8 mouse cellular contexts compared by ENCODE assay signal in the genomic region with DNA sequence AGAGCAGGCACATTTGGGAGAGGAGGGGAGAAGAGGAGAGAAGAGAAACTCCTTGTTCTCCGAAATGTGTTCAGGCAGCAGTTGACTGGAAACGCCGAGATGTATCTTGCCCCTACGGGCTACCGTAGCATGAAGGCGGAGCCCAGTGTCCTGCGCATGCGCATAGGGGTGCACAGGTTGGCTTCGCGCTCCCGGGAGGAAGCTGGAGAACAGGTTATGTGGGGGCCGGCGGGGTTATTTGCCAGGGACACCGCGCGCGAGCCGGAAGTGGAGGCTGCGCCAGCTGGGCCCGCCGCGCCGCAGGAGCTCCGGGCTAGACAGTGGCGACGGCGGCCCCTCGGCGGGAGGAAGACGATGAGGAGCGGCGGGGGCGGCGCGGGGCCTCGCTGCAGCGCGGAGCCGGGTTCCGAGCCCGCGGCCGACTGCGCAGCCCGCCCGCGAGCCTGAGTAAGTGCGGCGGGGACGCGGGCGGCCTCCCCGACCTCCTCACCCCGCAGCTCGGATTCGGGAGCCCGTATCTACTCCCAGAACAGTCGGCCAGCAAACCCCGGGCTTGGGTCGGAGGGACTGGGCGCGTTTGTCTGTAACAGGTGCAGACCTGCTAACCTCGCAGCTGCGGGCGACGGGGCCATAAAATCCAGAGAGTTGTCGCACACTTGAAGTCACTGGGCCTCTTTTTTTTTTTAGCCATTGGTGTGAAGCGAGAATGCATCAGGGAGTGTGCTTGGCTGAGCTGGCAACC. TPM values are rescaled to one million over a fixed set of nuclear protein-coding genes. Genes with fewer than 3 reads are reported as not detected.
DNase-seq lines count a peak whose midpoint lies in the region; ATAC-seq and TF ChIP-seq lines count a peak whose summit lies in the region.

Gene Lig4 (minus strand): TSS at position 114 of the 742 bp plus-strand sequence.
Gene Abhd13 (plus strand): TSS at position 135 of the 742 bp plus-strand sequence.

- TF ChIP-seq CTCF in cortical plate, adult 2 months (IDR thresholded peaks at IDR 0.05; ENCODE audit: extremely low read depth, insufficient read depth, low read length) = no peak

- H3K9me3 ChIP-seq in megakaryocyte, embryonic 14.5 days = no peaks in the 10 kb centered on the region

- H3K4me1 ChIP-seq in cortical plate, adult 2 months (ENCODE audit: control insufficient read depth, insufficient read depth, low read length) = peaks cover 13% of the 10 kb centered on the region
- peaks cover 56% of the 10 kb centered on the region for H3K4me1 ChIP-seq in megakaryocyte, embryonic 14.5 days

- DNase-seq in gastrocnemius, adult 8-10 months (ENCODE audit: low spot score in 2 of 2) = peak; percentile 95 to 96
- DNase-seq in hindlimb bud, embryonic 11.5 days (ENCODE audit: extremely low spot score, low read depth, low spot score) = peak; percentile 96
- peak; percentile 95 to 99 for DNase-seq in left cerebral cortex, adult 8-10 months (ENCODE audit: low spot score in 2 of 2)
- peak; percentile 98 to 99 for DNase-seq in right cerebral cortex, postnatal 10 days (ENCODE audit: low spot score in 2 of 2)
- DNase-seq in urinary bladder, postnatal 25 days (ENCODE audit: low spot score) = peak; percentile 99

- peak within 1 kb of the TSS; percentile 91 for H3K4me3 ChIP-seq in cortical plate, adult 2 months (ENCODE audit: insufficient read depth, low read length)
- H3K4me3 ChIP-seq in megakaryocyte, embryonic 14.5 days (replicated peaks) = peak within 1 kb of the TSS; percentile 92

- H3K36me3 ChIP-seq in megakaryocyte, embryonic 14.5 days (replicated peaks; ENCODE audit: low read length) = peaks cover 20% of the 10 kb centered on the region

- no peaks in the 10 kb centered on the region for H3K27me3 ChIP-seq in megakaryocyte, embryonic 14.5 days (replicated peaks)

- peak; percentile 72; the same call in 1 of the 2 replicates for TF ChIP-seq POLR2A in cortical plate, adult 2 months (IDR thresholded peaks at IDR 0.05; ENCODE audit: extremely low read depth, insufficient read depth, low read length)

- peak; percentile 69 for ATAC-seq in activated CD4-positive, CD25-positive, alpha-beta regulatory T cell, adult 4 months

- 0 out of 2 replicates have a peak within 1 kb of the TSS, but pooled peaks have one; percentile 44 for H3K27ac ChIP-seq in cortical plate, adult 2 months (ENCODE audit: insufficient read depth, low read length)

RNA-seq across cellular contexts. Expression of gene Lig4, which starts in this region (rescaled TPM):
- 1 to 10 TPM; 2.5 to 4.6 TPM for polyA plus RNA-seq in activated CD4-positive, CD25-positive, alpha-beta regulatory T cell, adult 4 months (2017; shearing (Covaris generic))
- 4.4 and 5.2 TPM in 2 replicates for polyA plus RNA-seq in cortical plate, adult 2 months (2012; rRNA removed)
- total RNA-seq in gastrocnemius, adult 8-10 months (2022) = 1 to 10 TPM; 4.6 to 6.1 (median 5.1) TPM
- total RNA-seq in left cerebral cortex, adult 8-10 months (2022) = 10 to 100 TPM; 10.6 to 12.6 (median 10.7) TPM
- polyA plus RNA-seq in megakaryocyte, embryonic 14.5 days (2012; ENCODE audit: insufficient read depth, low replicate concordance) = 0.22 TPM in 1 of 2 replicates, not detected in the other

RNA-seq across cellular contexts. Expression of gene Abhd13, which starts in this region (rescaled TPM):
- polyA plus RNA-seq in activated CD4-positive, CD25-positive, alpha-beta regulatory T cell, adult 4 months (2017; shearing (Covaris generic)) = 1 to 10 TPM; 3.7 to 4.1 TPM
- 12.9 and 13.0 TPM in 2 replicates for polyA plus RNA-seq in cortical plate, adult 2 months (2012; rRNA removed)
- 1 to 10 TPM; 6.2 to 7.4 (median 6.8) TPM for total RNA-seq in gastrocnemius, adult 8-10 months (2022)
- 10 to 100 TPM; 24.8 to 27.8 (median 25.4) TPM for total RNA-seq in left cerebral cortex, adult 8-10 months (2022)
- polyA plus RNA-seq in megakaryocyte, embryonic 14.5 days (2012; ENCODE audit: insufficient read depth, low replicate concordance) = 0.43 TPM in 1 of 2 replicates, not detected in the other

Comparison
In these comparisons a context has a peak if more than half of its experiments do, and no peak if none do; other contexts are left out.
1. Peak in every context shown above with its lines: DNase-seq, ATAC-seq, H3K4me3 ChIP-seq and H3K27ac ChIP-seq.